Mouse (Mus musculus): ENCODE results near the gene Tns1.
A peak's percentile ranks its signal among the peaks of the same experiment; 100 is the strongest.

Tns1 gene

GRCm38 (mm10) chr1:74013296-74014031 lies 110.8 kb downstream of the Tns1 start:
- DNase-seq (ENCODE audit: low spot score), result no peak

GRCm38 (mm10) chr1:74012706-74013105 lies 111.5 kb downstream of the Tns1 start:
- no peak for DNase-seq (ENCODE audit: low spot score)

- DNase-seq (ENCODE audit: low spot score), result no peak
These were observed 114.8 kb downstream of the Tns1 start for GRCm38 (mm10) chr1:74009495-74009894.

- no peak for DNase-seq (ENCODE audit: low spot score)
These were observed 115.3 kb downstream of the Tns1 start for GRCm38 (mm10) chr1:74008966-74009365.

GRCm38 (mm10) chr1:74008498-74008897 lies 115.8 kb downstream of the Tns1 start:
- DNase-seq (ENCODE audit: low spot score), result no peak

- no peak for DNase-seq (ENCODE audit: low spot score)
These were observed 116.7 kb downstream of the Tns1 start for GRCm38 (mm10) chr1:74007398-74008050.

- no peak for DNase-seq (ENCODE audit: low spot score)
These were observed 119.2 kb downstream of the Tns1 start for GRCm38 (mm10) chr1:74005020-74005419.

GRCm38 (mm10) chr1:74003723-74004122 lies 120.5 kb downstream of the Tns1 start:
- no peak for DNase-seq (ENCODE audit: low spot score)

- DNase-seq (ENCODE audit: low spot score), result peak; percentile 17
These were observed 122.8 kb downstream of the Tns1 start for GRCm38 (mm10) chr1:74001449-74001820.

- DNase-seq (ENCODE audit: low spot score), result no peak
These were observed 123.3 kb downstream of the Tns1 start for GRCm38 (mm10) chr1:74000810-74001448.

GRCm38 (mm10) chr1:74000191-74000651 lies 124.0 kb downstream of the Tns1 start:
- peak; percentile 5 for DNase-seq (ENCODE audit: low spot score)

GRCm38 (mm10) chr1:73999533-73999932 lies 124.7 kb downstream of the Tns1 start:
- no peak for DNase-seq (ENCODE audit: low spot score)

- no peak for DNase-seq (ENCODE audit: low spot score)
These were observed 125.3 kb downstream of the Tns1 start for GRCm38 (mm10) chr1:73998925-73999375.

GRCm38 (mm10) chr1:73998131-73998865 lies 126.0 kb downstream of the Tns1 start:
- DNase-seq (ENCODE audit: low spot score), result no peak

GRCm38 (mm10) chr1:73997341-73997740 lies 126.9 kb downstream of the Tns1 start:
- DNase-seq (ENCODE audit: low spot score), result no peak

GRCm38 (mm10) chr1:73996650-73997049 lies 127.6 kb downstream of the Tns1 start:
- DNase-seq (ENCODE audit: low spot score), result no peak

GRCm38 (mm10) chr1:73996209-73996608 lies 128.0 kb downstream of the Tns1 start:
- peak; percentile 64 for DNase-seq (ENCODE audit: low spot score)

- no peak for DNase-seq (ENCODE audit: low spot score)
These were observed 129.0 kb downstream of the Tns1 start for GRCm38 (mm10) chr1:73995063-73995810.

- DNase-seq (ENCODE audit: low spot score), result peak; percentile 46
These were observed 130.3 kb downstream of the Tns1 start for GRCm38 (mm10) chr1:73993901-73994426.

GRCm38 (mm10) chr1:73993279-73993678 lies 131.0 kb downstream of the Tns1 start:
- DNase-seq (ENCODE audit: low spot score), result no peak

Data from urinary bladder, postnatal 25 days (tissue).